Mouse (Mus musculus) lung, embryonic 14.5 days (tissue): Measurements from ENCODE around the gene Ccdc182. TPM values are rescaled to one million over a fixed set of nuclear protein-coding genes. Genes with fewer than 3 reads are reported as not detected.

Experiments used
- ATAC-seq: fragments of 200-750 bp; cut with Nextera tagmentation; 2 replicates; pipeline ENCODE4 v1.8.0; 2017; ENCODE audit warnings: mild to moderate bottlenecking, moderate TSS enrichment, moderate library complexity; ENCODE audit not compliant: insufficient read depth
- DNase-seq: peaks from one replicate; pipeline ENCODE4 v3.0.0-alpha.2; 2015
- H3K27ac ChIP-seq: fragments of 300-500 bp; sonication (generic); 2 replicates; pipeline ENCODE4 v1.5.1; 2014; ENCODE audit warnings: low read depth, mild to moderate bottlenecking, moderate library complexity
- H3K27me3 ChIP-seq: fragments of 300-500 bp; sonication (generic); 2 replicates; pipeline ENCODE4 v1.6.1; 2014; ENCODE audit warnings: low read length, control low read depth; ENCODE audit not compliant: insufficient read depth
- H3K36me3 ChIP-seq: fragments of 300-500 bp; sonication (generic); 2 replicates; pipeline ENCODE4 v1.6.1; 2014; ENCODE audit warnings: control low read depth; ENCODE audit not compliant: insufficient read depth
- H3K4me1 ChIP-seq: fragments of 300-500 bp; sonication (generic); 2 replicates; pipeline ENCODE4 v1.6.1; 2014; ENCODE audit warnings: antibody characterized with exemption, control low read depth; ENCODE audit not compliant: insufficient read depth
- H3K4me2 ChIP-seq: fragments of 300-500 bp; sonication (generic); 2 replicates; pipeline ENCODE4 v1.6.1; 2014; ENCODE audit warnings: mild to moderate bottlenecking
- H3K4me3 ChIP-seq: fragments of 300-500 bp; sonication (generic); 2 replicates; pipeline ENCODE4 v1.5.1; 2014; ENCODE audit warnings: low read depth, low read length
- H3K9ac ChIP-seq: fragments of 300-500 bp; sonication (generic); 2 replicates; pipeline ENCODE4 v1.6.1; 2014
- H3K9me3 ChIP-seq: fragments of 300-500 bp; sonication (generic); 2 replicates; pipeline ENCODE4 v1.6.1; 2016; ENCODE audit warnings: low read depth, low read length, control low read depth
- CTCF ChIP-seq: IDR thresholded peaks from 2 replicates; pipeline ENCODE4 v1.5.1; 2016; ENCODE audit warnings: antibody characterized with exemption, low read depth
- WGBS: fragments of 180-500 bp; shearing (Covaris S2); extraction: QIAGEN DNeasy Blood & Tissue Kit; methylation state at CpG from one replicate; pipeline ENCODE4 v1.1.7; 2014; 5-methylcytosine and 5-hydroxymethylcytosine counted together
- polyA plus RNA-seq: library from polyadenylated mRNA; unstranded; fragments of >200 nt; fragmentation: Nextera tagmentation; extraction: Ambion mirVana; gene quantifications from 2 replicates; pipeline ENCODE4 v1.2.1, GENCODE M21; 2014

Ccdc182 gene
- polyA plus RNA-seq, 1 experiment from 2014 or later: not detected

DNA sequence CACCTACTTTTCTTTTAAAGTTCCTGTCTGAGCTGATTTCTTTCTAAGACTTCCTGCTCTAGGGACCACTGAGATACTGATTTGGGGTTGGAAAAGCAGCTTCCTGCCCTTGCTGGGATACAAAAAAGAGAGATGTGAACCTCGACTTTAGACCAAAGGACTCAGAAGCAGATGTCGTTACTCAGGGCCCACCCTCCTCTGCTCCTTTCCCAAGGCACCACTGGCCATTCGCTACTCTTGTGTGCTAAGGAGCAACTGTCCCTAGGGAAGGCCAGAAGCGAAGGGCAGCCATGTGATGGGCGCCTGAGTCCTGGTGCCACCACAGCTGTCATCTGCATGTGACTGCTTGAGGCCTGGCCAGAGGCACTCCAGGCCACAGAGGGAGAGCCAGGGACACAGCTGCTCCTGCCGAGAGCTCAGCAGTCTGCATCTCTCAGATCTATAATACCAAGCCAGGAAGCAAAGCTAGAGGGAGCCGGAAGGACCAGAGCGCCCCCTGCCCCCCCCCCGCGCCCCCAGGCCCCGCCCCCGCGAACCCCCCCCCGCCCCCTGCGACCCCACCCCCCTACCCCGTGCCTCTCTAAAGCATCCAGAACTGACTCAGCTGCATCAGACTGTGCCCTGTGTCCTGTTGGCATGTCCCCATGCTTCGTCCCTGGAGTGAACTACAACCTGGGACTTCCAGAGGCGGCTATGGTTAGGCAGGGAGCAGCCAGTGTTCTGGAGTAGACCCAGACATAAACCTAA is 40.9 kb upstream of the Ccdc182 start:
- H3K4me3 ChIP-seq: no peak overlapping the region
- DNase-seq: peak; percentile 23
- TF ChIP-seq CTCF: no peak
- H3K4me1 ChIP-seq: no peaks in the 10 kb centered on the region; the same call in 1 of the 2 replicates
- no peaks in the 10 kb centered on the region for H3K36me3 ChIP-seq
- no peak overlapping the region for H3K9ac ChIP-seq
- 0 out of 2 replicates have a peak, but pooled peaks have one; percentile 26 for ATAC-seq
- H3K27ac ChIP-seq: no peak overlapping the region
- H3K27me3 ChIP-seq: no peaks in the 10 kb centered on the region
- WGBS: 21% methylated on average over 14 of the region's 18 CpGs
- H3K4me2 ChIP-seq: 0 out of 2 replicates have a peak overlapping the region, but pooled peaks have one; percentile 15
- H3K9me3 ChIP-seq: no peaks in the 10 kb centered on the region

DNA sequence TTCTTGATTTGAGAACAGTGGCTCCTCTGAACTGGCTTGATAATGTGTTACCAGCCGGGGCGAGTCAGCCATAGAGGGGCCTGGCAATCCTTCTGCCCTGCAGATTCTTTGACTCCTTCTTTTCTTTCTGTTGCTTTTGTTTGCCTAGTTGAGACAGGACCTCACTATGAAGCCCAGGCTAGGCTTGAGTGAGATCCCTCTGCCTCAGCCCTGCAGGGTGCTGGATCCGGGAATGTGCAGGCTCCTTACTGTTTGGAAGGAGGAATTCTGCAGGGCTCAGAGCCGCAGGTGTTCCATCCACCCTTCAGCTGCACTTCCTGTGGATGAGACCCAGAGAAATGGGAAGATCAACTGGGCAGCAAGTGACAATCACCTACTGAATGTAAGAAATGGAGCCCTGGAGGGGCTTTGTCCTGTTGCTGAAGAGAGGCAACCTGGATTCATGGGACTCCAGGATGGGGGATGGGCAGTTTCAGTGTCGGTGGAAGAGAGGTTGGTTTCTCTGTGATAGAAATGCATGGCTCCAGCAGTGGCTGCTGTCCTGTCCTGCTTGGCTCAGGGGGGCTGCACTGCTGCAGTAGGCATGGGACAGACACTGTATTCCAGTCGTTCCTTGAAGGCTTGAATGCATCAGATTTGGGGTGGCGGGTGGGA is 40.2 kb upstream of the Ccdc182 start:
- H3K36me3 ChIP-seq: no peaks in the 10 kb centered on the region
- DNase-seq (no peak), ATAC-seq (no peak)
- H3K4me2 ChIP-seq: no peak overlapping the region
- no peaks in the 10 kb centered on the region for H3K9me3 ChIP-seq
- no peak overlapping the region for H3K27ac ChIP-seq
- H3K9ac ChIP-seq: no peak overlapping the region
- H3K27me3 ChIP-seq: no peaks in the 10 kb centered on the region
- TF ChIP-seq CTCF: no peak
- no peak overlapping the region for H3K4me3 ChIP-seq
- no peaks in the 10 kb centered on the region; the same call in 1 of the 2 replicates for H3K4me1 ChIP-seq
- WGBS: 50% methylated on average over 7 of the region's 7 CpGs

DNA sequence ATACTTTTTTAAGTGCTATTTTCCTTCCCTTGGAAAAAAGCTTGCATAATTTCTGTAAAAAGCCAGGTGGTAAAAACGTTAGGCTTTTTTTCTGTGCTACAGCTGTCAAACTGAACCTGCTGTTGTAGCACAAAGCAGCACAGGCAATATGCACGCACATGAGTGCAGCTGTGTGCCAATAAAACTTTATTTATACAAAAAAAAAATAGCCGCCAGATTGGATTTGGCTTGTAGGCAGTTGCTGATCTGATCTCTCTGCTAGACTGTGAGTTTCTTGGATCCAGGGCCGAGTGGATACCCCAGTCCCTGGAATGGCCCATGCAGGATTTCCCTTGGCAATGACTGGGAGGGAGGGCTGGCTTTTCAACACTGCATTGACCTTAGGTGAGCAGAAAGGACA is 36.2 kb upstream of the Ccdc182 start:
- H3K9ac ChIP-seq: no peak overlapping the region
- no peaks in the 10 kb centered on the region for H3K27me3 ChIP-seq
- no peak overlapping the region for H3K27ac ChIP-seq
- ATAC-seq (no peak), DNase-seq (no peak)
- no peaks in the 10 kb centered on the region; the same call in 1 of the 2 replicates for H3K4me1 ChIP-seq
- no peaks in the 10 kb centered on the region for H3K9me3 ChIP-seq
- no peak overlapping the region for H3K4me3 ChIP-seq
- no peaks in the 10 kb centered on the region for H3K36me3 ChIP-seq
- WGBS: 74% methylated on average over 4 of the region's 4 CpGs
- no peak overlapping the region for H3K4me2 ChIP-seq
- TF ChIP-seq CTCF: no peak

DNA sequence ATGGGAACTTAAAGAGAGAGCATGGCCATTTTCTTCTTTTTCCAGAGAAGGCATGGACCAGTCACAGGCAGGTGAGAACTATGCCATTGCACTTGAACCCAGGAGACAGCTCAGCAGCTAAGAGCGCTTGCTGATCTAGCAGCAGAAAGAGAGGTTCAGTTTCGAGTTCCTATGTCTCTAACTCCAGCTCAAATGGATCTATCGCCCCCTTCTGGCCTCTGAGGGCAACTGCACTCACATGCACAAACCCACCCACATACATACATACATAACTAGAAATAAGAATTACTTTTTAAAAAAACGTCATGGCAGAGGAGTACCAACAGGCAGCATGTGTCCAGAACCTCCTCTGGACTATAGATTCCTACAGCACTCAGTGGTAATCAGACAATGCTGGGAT is 35.6 kb upstream of the Ccdc182 start:
- Histone ChIP-seq H3K9me3 (no peaks in the 10 kb centered on the region), H3K9ac (no peak overlapping the region), H3K27me3 (no peaks in the 10 kb centered on the region), H3K4me3 (no peak overlapping the region), H3K36me3 (no peaks in the 10 kb centered on the region), H3K4me2 (no peak overlapping the region), H3K4me1 (no peaks in the 10 kb centered on the region), H3K27ac (no peak overlapping the region)
- no peak for ATAC-seq
- DNase-seq: no peak
- TF ChIP-seq CTCF: peak; percentile 45
- WGBS: 87% methylated on average over 4 of the region's 4 CpGs

DNA sequence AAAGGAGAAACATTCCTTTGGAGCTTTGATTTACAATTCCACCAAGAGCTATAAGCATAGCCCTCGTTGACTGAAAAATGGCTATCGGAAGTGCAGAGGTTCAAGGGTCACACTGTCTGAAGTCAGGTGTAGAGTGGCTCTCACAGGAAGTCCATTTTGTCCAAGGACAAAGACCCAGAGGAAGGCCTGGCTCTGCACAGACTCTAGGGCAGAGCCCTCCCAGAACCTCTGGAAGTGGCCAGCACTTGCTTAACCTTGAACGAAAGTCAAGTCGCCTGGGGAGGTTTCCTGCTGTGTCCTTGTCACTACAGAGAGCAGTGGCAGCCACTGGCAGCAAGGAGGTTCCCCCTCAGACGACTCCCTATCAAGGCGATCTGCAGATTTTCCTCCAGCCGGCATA is 33.4 kb upstream of the Ccdc182 start:
- Histone ChIP-seq H3K27me3 (no peaks in the 10 kb centered on the region), H3K27ac (no peak overlapping the region), H3K9ac (no peak overlapping the region), H3K9me3 (no peaks in the 10 kb centered on the region), H3K4me2 (no peak overlapping the region), H3K4me1 (no peaks in the 10 kb centered on the region), H3K36me3 (no peaks in the 10 kb centered on the region), H3K4me3 (no peak overlapping the region)
- 27% methylated on average over 7 of the region's 7 CpGs for WGBS
- ATAC-seq (no peak), DNase-seq (peak; percentile 16)
- TF ChIP-seq CTCF: no peak

DNA sequence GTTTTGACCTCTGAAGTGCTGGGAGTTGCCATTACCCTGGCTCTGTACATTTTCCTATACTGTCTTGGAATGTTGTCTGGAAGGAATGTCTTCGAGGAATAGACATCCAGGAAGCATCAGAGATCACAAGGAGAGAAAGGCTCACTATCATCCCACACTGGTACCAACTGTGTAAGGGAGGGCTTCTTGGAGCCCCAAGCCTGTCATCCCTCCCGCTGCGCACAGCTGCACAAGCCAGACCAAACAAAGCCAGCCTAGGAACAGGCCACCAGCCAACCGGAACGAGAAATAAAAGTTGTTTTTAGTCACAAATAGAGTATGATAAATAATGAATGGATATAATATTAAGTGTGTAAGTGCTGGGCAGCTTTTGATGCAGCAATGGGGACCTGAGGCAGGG is 29.0 kb upstream of the Ccdc182 start:
- Histone ChIP-seq H3K36me3 (no peaks in the 10 kb centered on the region), H3K9ac (no peak overlapping the region), H3K9me3 (no peaks in the 10 kb centered on the region), H3K4me3 (no peak overlapping the region), H3K27ac (no peak overlapping the region), H3K4me2 (no peak overlapping the region), H3K27me3 (no peaks in the 10 kb centered on the region), H3K4me1 (no peaks in the 10 kb centered on the region; the same call in 1 of the 2 replicates)
- DNase-seq: no peak
- ATAC-seq: no peak
- TF ChIP-seq CTCF: no peak
- WGBS: 69% methylated on average over 5 of the region's 5 CpGs

DNA sequence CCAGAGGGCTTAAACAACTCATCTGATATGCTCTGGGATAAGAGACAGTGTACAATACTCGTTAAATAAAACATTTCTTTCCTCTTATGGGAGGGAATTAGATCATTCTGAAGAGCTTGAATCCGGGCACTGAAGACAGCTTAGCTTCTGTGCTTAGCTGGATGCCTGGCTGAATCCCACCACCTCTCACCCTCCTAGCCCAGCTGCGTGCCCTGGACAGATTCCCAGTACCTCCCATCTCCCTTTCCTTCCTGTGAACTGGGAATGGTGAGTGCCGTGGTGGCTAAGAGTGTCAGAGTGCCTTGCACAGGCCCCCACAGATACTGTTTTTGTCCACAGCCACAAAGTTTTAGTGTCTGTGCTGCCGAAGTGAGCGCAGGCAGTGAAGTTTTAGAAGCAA is 27.5 kb upstream of the Ccdc182 start:
- DNase-seq (no peak), ATAC-seq (no peak)
- no peak for TF ChIP-seq CTCF
- H3K36me3 ChIP-seq: no peaks in the 10 kb centered on the region
- no peaks in the 10 kb centered on the region; the same call in 1 of the 2 replicates for H3K4me1 ChIP-seq
- H3K9me3 ChIP-seq: no peaks in the 10 kb centered on the region
- no peak overlapping the region for H3K9ac ChIP-seq
- WGBS: 42% methylated on average over 6 of the region's 6 CpGs
- H3K4me2 ChIP-seq: no peak overlapping the region
- no peak overlapping the region for H3K4me3 ChIP-seq
- H3K27ac ChIP-seq: no peak overlapping the region
- H3K27me3 ChIP-seq: no peaks in the 10 kb centered on the region
